Mouse (Mus musculus) urinary bladder, postnatal 25 days (tissue): ENCODE measurements around the gene Dnaja3.

Experiments
- DNase-seq: peaks from one replicate; pipeline ENCODE4 v3.0.0; 2022; ENCODE audit warnings: low spot score

Dnaja3 gene

GRCm38 (mm10) chr16:4639831-4640237 lies at the start of gene Dnaja3, which contains the start of gene Vasn:
Dnaja3 (plus strand) TSS chr16:4639989.
Vasn (plus strand) TSS chr16:4639941.
- peak; percentile 81 for DNase-seq

GRCm38 (mm10) chr16:4590236-4590635 lies 49.6 kb upstream of the Dnaja3 start:
- no peak for DNase-seq

- peak; percentile 51 for DNase-seq
These were observed 46.6 kb upstream of the Dnaja3 start for GRCm38 (mm10) chr16:4592909-4593875.

- peak; percentile 49 for DNase-seq
These were observed 45.6 kb upstream of the Dnaja3 start, which contains the start of gene Glis2 for GRCm38 (mm10) chr16:4593971-4594813. Glis2 (plus strand) TSS chr16:4594713.

GRCm38 (mm10) chr16:4594814-4595526 lies 44.8 kb upstream of the Dnaja3 start:
- no peak for DNase-seq

- peak; percentile 46 for DNase-seq
These were observed 44.2 kb upstream of the Dnaja3 start for GRCm38 (mm10) chr16:4595527-4595963.

- DNase-seq: no peak
These were observed 43.6 kb upstream of the Dnaja3 start for GRCm38 (mm10) chr16:4596141-4596728.

- no peak for DNase-seq
These were observed 43.0 kb upstream of the Dnaja3 start for GRCm38 (mm10) chr16:4596836-4597235.

GRCm38 (mm10) chr16:4597296-4597695 lies 42.5 kb upstream of the Dnaja3 start:
- DNase-seq: no peak

GRCm38 (mm10) chr16:4598041-4598440 lies 41.7 kb upstream of the Dnaja3 start:
- DNase-seq: no peak

- DNase-seq: no peak
These were observed 40.8 kb upstream of the Dnaja3 start for GRCm38 (mm10) chr16:4598891-4599543.

GRCm38 (mm10) chr16:4599616-4600015 lies 40.2 kb upstream of the Dnaja3 start:
- DNase-seq: no peak

GRCm38 (mm10) chr16:4600701-4601310 lies 39.0 kb upstream of the Dnaja3 start:
- no peak for DNase-seq

- DNase-seq: no peak
These were observed 37.6 kb upstream of the Dnaja3 start for GRCm38 (mm10) chr16:4602189-4602588.

GRCm38 (mm10) chr16:4602766-4603452 lies 36.9 kb upstream of the Dnaja3 start:
- DNase-seq: no peak

- DNase-seq: no peak
These were observed 36.3 kb upstream of the Dnaja3 start for GRCm38 (mm10) chr16:4603453-4603837.

- DNase-seq: no peak
These were observed 35.4 kb upstream of the Dnaja3 start for GRCm38 (mm10) chr16:4604293-4604837.

- DNase-seq: no peak
These were observed 34.2 kb upstream of the Dnaja3 start for GRCm38 (mm10) chr16:4605514-4606131.

- no peak for DNase-seq
These were observed 33.2 kb upstream of the Dnaja3 start for GRCm38 (mm10) chr16:4606431-4607084.
